Mouse (Mus musculus) mesoderm, embryonic 11.5 days (tissue): ENCODE data around the gene Katna1.
"Not testable (repeated sequence)": the region's sequence is repeated elsewhere in the genome, so short reads cannot be mapped to it uniquely, and the experiment has no call there.

Experiments used
- DNase-seq: peaks from one replicate; pipeline ENCODE4 v3.0.0-alpha.2; 2012; ENCODE audit warnings: low read depth, low spot score

Katna1 gene

DNA sequence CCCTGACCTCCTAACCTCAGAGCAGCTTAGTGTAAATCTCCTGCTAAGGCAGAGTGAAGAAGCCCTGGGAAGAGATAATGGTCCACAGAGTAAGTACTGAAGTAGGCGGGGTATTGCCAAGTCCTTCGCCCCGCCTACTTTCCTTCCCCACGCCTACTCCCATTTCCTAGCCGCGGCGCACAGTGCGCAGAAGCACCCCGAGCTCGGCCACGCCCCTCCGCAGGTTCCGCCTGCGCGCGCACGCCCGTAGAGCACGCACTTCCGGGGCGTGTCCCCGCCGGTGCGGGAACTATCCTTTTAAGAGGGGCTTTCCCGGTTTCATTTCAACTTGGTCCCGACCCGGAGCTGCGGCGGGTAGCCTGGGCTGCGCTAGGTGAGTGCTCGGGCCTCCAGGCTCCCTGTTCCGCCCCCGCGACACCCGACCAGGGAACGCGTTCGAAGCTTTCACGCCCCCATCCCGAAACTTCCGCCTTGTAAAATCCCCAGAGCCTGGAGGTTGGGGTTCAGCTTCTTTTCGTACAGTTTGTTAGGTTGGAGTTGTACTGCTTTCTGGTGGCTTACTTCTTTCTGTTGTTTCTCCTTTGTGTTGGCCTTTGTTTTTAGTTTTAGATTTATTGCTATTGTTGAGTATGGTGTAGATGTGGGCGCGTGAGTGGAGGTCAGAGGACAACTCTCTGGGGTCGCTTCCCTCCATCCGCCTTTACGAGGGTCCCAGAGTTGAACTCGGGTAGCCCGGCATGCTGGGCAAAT, at the start of gene Katna1:
Gene Katna1 (plus strand): TSS at position 250 of the 750 bp plus-strand sequence.
- DNase-seq = peak; percentile 97

DNA sequence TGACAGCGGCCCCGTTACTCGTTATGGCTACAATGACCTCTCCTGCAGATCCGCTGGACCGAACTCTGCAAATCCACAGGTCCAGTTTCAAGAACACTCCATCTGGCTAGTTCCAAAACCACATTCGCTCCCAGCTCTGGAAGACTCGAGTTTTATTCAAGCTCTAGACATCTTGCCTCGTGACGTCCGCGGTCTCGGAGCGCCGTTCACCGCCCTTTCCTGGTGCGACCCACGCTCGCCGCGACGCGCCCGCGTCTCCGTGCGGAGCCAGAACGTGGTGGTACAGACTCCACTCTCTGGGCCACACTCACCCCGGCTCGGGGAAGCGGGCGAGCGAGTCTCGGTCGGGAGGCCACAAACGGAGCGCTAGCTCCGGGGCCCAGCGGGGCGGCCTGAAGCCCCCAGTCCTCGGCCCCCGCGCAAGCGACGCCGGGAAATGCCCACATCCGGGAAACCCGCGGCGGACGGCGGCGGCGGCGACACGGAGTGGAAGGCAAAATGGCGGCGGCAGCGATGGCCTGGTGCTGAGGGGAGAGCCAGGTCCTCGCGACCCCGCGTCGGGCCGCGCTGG, 45.0 kb upstream of the Katna1 start, which contains the start of the genes Pcmt1 and Lats1:
Gene Pcmt1 (minus strand): TSS at position 406 of the 571 bp plus-strand sequence.
Gene Lats1 (plus strand): TSS at position 484 of the 571 bp plus-strand sequence.
- DNase-seq = peak; percentile 78

DNA sequence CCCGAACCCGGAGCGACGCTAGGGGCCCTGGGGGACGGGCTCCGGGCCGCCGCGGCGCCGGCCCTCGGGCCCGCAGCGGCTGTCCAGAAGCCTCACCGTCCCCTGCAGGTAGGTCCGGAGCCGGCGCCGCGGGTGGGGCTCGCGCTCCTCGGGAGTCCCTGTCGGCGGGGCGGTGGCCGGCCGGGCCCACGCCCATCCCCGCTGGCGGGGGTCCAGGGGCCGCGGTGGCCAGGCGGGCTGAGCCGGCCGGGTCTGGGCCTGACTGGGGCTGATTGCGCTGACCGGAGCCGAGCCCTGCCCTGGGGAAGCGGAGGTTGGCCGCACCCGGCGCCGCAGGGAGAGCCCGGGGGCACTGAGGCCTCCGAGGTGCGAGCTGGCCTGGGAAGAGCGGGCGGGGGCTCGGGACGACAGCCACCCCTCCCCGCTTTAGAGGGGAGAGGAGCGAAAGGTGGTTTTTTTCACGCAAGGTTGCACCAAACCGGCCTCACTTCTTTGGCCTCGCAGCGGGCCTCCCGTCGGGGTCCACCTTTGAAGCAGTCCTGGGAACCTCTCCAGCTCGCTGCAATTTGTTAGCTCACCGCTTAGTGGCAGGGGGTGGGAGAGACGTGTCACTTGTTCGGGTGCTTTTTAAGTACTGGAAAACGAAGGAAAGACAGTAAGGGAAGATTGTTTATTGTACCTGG, 44.3 kb upstream of the Katna1 start:
- peak; percentile 71 for DNase-seq

DNA sequence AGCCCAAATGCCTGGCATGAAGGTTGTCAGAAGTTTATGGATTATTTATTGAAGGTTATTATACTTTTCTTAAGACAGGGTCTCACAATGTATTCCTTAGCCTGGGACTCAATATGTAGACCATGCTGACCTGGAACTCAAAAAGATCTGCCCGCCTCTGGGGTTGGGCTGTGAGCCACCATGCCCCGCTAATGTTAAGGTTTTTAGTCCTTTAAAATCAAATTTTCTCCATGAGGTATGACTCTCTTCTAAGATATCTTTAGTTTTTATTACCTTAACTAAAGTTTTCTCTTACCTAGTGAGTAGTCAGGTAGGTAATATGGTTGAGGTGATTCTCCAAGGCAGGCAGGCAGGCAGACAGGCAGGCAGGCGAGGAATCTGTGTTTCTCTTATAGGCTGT, 43.6 kb upstream of the Katna1 start:
- DNase-seq = no peak

DNA sequence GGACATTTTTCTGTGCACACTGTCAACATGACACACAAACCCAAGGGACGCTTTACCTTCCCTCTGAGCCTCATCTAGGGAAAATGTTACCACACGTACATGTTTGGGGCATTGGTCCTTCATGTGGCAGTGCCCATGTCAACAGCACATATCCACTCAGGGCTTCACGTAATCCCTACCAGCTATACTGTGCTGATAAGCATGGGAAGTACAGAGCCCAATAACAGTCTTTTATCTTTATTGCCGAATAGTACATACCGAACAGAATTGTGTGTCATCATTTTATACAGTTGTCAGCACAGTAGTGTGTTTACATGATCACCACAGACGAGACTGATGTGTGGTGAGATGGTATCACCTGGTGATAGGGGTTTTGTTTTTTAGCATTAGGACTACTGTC, 38.9 kb upstream of the Katna1 start:
- no peak for DNase-seq

DNA sequence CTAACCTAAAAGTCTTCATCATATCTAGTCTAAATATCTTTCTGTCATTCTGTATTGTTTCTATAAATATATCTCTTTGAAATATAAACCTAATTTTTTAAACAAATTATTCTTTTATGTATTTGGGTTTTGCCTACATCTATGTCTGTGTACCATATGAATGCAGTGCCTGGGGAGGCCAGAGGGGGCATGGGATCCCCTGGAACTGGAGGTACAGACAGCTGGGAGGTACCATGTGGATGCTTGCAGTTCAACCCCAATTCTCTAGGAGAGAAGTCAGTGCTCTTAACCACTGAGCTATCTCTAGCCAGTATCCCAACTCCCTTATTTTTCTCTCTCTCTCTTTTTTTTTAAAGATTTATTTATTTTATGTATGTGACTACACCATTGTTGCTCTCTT, 30.5 kb upstream of the Katna1 start:
- no peak for DNase-seq

GRCm38 (mm10) chr10:7700120-7700519, 25.7 kb upstream of the Katna1 start:
- no peak for DNase-seq

DNA sequence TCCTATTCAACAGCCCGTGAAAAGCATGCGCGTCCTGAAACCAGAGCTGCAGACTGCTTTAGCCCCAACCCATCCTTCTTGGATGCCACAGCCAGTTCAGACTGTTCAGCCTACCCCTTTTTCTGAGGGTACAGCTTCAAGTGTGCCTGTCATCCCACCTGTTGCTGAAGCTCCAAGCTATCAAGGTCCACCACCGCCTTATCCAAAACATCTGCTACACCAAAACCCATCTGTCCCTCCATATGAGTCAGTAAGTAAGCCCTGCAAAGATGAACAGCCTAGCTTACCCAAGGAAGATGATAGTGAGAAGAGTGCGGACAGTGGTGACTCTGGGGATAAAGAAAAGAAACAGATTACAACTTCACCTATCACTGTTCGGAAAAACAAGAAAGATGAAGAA, 23.2 kb upstream of the Katna1 start:
- no peak for DNase-seq

DNA sequence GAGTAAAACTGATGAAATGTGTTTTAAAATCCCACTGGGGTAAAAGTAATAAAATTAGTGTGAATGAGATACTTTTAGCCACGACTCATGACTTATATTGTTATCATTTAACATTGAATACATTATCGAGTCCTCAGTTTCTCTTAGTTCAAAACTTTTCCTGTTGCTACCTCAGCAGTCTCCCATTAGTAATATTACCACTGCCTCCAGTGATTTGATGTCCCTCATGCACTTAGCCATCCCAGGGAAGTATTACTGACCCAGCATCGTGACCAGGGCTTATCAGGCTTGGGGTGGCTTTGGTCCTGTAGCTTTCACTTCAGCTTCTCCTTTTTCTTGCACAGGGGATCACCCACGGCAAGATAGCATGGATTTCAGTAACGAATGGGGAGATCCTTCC, 15.7 kb upstream of the Katna1 start:
- DNase-seq = no peak

- no peak for DNase-seq
These were observed 13.3 kb upstream of the Katna1 start for GRCm38 (mm10) chr10:7712506-7712905.

- DNase-seq = no peak
These were observed 10.7 kb upstream of the Katna1 start for GRCm38 (mm10) chr10:7715056-7715455.

- DNase-seq = no peak
These were observed 657 bp downstream of the Katna1 start for GRCm38 (mm10) chr10:7726501-7726812.

DNA sequence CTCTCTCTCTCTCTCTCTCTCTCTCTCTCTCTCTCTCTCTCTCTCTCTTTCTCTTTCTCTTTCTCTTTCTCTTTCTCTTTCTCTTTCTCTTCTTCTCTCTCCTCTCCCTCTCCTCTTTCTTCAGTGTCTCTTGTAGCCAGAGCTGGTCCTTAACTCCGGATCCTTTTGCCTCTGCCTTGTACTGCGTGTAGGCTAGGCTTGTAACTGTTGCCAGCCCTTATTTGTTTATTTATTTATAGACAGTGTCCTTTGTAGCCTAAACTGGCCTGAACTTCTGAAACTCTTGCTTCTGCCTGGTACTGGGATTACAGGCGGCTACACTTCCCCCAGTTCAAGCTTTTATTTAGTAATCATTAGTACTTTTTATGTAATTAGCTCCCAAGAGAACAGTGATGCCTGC, 1.2 kb downstream of the Katna1 start:
- DNase-seq = no peak

DNA sequence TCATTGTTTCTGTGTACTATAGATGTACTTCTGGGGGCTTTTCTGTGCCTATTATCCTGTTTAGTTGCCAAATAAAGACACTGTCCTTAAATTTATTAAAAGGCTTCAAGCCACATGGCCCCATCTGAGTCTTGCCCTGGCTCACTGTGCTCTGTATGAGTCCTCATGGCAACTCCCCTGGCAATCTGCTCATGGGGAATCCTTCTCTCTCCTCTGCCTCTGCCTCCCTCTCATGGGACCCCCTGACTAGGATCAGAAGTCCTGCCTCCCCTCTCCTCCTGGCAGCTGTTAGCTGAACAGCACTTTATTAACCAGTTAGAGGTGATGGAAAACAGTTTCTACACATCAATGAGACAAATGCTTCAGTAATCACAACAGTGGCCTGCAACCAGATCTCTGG, 5.8 kb downstream of the Katna1 start:
- DNase-seq = no peak

DNA sequence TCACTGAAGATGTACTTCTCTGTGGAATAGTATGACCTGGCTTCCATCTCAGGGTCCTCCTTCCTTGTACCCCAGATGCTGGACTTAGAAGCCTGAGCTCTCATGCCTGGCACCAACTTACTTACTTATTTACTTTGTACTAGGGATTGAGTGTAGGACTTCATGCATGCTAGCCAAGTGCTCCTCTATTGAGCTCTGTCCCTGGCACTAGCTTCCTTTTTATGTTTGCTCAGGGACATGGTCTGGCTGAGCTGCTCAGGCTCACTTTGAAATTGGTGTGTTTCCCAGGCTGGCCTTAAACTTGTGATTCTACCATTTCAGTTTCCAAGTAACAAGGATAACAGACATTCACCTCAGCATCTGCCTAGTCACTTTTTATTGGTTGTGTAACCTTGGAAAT, 11.3 kb downstream of the Katna1 start:
- DNase-seq = no peak

DNA sequence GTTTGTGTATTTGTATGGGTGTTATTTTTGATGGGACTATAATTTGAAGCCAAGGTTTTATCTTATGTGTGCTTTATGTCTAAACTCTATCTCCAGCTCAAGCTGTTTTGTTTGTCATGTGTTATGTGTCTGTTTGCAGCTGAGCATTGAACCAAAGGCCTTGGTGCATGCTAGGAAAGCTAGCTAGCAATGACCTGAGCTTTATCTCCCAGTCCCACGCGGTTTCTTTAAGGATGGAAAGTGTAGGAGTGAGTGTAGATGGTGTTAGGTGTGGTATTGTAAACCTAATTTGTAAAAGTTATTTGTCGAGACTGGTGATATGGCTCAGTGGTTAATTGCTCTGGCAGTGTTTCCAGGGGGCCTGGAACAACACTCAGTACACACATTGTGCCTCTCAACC, 12.1 kb downstream of the Katna1 start:
- no peak for DNase-seq

GRCm38 (mm10) chr10:7745528-7745927, 19.7 kb downstream of the Katna1 start:
- DNase-seq = not testable (repeated sequence)

GRCm38 (mm10) chr10:7748752-7749151, 23.0 kb downstream of the Katna1 start:
- DNase-seq = no peak

DNA sequence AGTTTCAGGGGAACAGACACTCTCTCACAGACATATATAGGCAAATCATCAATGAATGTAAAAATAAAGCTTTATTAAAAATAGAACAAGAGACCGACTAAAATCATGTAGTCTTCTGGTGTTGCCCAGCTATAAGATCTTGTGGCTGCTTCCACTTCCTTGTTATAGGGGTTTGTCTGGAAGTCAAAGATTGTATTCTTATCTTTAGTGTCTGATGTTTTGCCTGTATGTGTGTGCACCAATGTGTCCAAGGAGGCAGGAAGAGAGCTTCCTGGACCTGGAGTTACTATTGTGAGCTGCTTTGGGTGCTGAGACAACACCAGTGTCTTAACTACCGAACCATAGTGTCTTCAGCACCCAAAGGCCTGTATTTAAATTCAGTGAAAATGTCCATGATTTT, 31.7 kb downstream of the Katna1 start:
- no peak for DNase-seq

- DNase-seq = no peak
These were observed 46.5 kb downstream of the Katna1 start for GRCm38 (mm10) chr10:7772346-7772745.

DNA sequence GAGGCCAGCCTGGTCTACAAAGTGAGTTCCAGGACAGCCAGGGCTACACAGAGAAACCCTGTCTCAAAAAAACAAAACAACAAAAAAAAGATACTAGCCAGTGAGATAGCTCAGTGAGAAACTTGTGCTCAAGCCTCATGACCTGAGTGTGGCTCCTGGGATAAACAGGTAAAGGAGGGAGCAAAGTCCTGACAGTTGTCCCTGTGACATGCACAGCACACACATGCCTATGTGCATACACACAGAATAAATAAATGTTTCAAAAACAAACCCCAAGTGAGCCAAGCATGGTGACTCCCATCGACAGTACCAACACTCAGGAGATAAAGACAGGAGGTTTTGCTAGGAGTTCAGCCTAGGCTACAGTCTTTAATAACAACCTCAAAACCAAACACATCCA, 47.0 kb downstream of the Katna1 start:
- no peak for DNase-seq

GRCm38 (mm10) chr10:7775421-7775820, 49.6 kb downstream of the Katna1 start:
- no peak for DNase-seq

DNA sequence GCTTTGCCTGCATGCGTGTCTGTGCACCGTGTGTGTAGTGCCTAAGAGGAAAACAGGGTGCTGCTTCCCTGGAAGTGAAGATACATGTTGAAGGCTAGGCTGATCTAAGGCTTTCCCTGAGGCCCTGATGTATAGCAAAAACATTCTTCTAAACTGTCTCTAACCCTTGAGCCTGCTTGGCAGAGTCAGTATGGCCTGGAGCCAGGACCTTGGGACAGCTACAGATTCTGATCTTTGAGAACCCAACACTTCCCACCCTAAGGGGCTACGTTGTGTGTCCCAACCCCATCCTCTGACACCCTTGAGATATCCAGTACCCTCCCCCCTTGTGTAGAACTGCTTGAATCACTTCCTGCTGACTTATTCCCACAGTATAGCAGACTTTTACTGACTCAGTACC, 52.6 kb downstream of the Katna1 start:
- DNase-seq = no peak
